Mouse (Mus musculus) T-helper 2 cell (primary cell): ENCODE data around the gene Wnt7b.

Experiments used
- in situ Hi-C: fragments of 300-600 bp; cut with MboI, MseI; formaldehyde crosslinking; loops from one replicate; pipeline ENCODE4 v1.15.1; 2025; ENCODE audit warnings: high pct_unique_total_duplicates

Wnt7b gene

DNA sequence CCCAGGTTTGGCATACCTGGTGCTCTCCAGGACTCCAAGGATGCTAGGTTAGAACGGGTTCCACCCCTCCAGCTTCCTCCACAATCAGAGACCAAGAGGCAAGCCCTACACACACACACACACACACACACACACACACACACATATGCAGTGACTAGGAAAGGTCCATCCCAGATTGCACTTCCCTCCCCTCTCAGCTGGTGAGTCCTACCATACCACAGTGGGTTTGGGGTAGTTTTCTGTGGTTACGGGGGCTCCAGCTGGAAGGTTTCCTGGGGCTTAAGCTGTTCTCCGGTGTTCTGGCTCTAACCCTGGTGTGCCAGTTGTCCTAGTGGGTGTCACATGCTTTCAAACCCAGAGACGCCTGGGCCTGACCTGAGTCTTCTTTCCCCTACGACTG, 8.2 kb downstream of the Wnt7b start:
- in situ Hi-C loops, result no loop called here

- in situ Hi-C loops, result no loop called here
Measured at GRCm38 (mm10) chr15:85572619-85573254, 9.5 kb downstream of the Wnt7b start.

- in situ Hi-C loops, result no loop called here
Measured at GRCm38 (mm10) chr15:85569995-85570734, 12.1 kb downstream of the Wnt7b start.

- in situ Hi-C loops, result no loop called here
Measured at GRCm38 (mm10) chr15:85569167-85569797, 13.0 kb downstream of the Wnt7b start.

DNA sequence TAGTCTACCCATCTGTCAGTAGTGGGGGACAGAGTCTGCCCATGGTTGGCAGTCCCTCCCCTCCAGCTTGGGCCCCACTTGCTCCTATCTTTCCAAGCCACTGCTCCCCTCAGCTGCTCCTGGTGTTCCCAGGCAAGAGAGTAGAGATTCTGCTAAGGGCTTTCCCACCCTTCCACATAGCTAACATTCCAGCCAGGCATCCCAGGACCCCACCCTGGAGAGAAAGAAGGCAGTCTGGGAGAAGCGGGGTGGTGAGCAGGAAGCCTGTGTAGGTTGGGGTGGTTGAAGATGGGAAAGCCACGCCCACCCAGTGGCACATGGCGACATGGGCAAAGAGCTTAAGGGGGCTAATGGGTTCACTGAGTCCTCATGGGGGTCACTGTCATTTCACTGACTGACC, 13.9 kb downstream of the Wnt7b start:
- in situ Hi-C loops, result no loop called here

GRCm38 (mm10) chr15:85564966-85565365, 17.3 kb downstream of the Wnt7b start:
- in situ Hi-C loops, result no loop called here

GRCm38 (mm10) chr15:85564034-85564769, 18.1 kb downstream of the Wnt7b start:
- in situ Hi-C loops, result no loop called here

DNA sequence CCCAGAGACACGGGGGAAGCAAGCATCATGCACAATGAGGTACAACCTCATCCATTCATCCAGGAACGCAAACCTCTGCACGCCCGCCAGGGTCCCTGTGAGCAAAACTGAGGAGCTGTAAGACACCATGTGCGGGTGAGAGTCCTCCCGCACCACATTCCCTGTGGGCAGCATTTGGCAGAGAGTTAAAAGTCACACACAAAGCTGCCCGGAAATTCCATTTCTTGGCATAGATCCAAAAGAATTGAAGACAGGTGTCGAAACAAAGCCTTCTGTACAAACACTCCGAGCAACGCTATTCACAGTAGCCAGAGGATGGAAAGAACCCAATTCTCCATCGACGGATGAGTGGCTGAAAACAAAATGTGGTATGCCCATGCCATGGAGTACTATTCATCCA, 20.3 kb downstream of the Wnt7b start:
- in situ Hi-C loops, result no loop called here

DNA sequence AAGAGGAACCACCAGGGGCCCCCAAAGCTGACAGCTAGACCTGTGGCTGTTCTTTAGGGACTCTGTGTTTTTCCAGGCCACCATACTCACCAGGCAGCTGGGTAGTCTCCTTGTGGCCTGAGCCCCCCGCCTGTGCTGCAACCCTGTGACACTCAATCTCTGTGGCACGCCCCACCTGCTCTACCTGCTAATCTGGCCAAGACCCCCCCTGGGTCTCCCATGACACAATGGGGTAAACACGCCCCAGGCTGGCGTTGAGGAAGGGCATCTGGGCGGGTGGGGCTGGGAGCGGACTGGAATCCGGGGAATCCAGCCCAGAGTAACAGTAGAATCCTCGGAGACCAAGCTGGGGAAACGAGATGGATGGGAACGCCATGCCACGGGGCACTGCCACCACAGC, 21.4 kb downstream of the Wnt7b start:
- in situ Hi-C loops, result no loop called here

- in situ Hi-C loops, result no loop called here
Measured at GRCm38 (mm10) chr15:85558840-85559540, 23.3 kb downstream of the Wnt7b start.

GRCm38 (mm10) chr15:85555799-85556198, 26.5 kb downstream of the Wnt7b start:
- in situ Hi-C loops, result no loop called here

GRCm38 (mm10) chr15:85553421-85553820, 28.9 kb downstream of the Wnt7b start:
- in situ Hi-C loops, result no loop called here

DNA sequence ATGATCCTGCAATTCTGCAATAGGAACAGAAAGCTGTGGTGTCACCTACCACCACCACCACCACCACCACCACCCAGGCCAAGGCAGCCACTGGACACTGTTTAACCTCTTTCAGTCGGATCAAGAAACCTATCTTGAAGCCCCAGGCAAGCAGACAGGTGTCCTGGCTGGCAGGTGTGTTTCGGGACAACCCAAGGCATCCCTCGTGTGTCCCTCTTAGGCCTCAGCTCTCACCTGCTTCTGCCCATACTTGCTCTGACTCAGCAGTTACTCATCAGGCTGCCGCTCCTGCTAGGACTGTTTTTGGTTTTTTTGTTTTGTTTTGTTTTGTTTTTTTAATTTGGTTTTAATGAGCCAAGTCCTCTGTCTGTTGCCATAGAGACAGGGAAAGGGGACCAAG, 35.8 kb downstream of the Wnt7b start:
- in situ Hi-C loops, result no loop called here

DNA sequence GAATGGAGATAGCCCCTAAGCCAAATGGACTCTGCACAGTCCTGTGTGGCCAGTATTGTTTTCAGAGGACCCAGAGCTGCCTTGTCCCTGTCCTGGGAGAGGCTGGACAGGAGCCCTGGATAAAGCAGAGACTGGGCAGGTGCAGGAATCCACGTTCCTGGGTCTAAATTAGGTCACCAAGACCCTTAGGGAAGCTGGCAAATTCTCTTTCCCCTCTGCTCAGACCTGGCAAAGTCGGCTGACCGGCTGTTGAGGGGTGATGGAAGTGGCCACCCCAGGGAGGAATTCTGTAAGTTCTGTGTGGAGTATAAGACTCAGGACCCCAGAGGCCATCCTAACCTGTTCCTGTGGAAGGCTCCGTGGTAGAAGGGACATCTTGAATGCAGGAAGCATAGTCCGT, 36.9 kb downstream of the Wnt7b start:
- in situ Hi-C loops, result no loop called here

DNA sequence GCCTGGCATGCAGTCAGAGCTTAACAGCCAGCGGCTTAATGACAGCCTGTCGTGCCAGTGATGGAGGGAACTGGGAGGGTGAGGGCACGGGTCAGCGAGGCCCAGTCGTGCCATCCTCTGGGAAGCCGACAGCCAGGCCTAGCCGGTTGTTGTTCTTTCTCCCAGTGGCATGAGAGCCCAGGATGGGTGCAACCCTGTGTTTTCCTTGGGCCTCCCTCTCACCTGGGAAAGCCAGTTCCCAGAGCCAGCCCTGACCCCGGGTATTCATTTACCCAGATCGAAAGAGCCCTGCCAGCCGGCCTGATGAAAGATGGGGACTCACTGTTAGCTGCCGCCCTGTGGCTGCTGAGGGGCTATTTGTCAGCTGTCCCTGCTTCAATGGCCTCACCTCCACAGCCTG, 44.1 kb downstream of the Wnt7b start:
- in situ Hi-C loops, result no loop called here

- in situ Hi-C loops, result no loop called here
Measured at GRCm38 (mm10) chr15:85537151-85537550, 45.1 kb downstream of the Wnt7b start.

DNA sequence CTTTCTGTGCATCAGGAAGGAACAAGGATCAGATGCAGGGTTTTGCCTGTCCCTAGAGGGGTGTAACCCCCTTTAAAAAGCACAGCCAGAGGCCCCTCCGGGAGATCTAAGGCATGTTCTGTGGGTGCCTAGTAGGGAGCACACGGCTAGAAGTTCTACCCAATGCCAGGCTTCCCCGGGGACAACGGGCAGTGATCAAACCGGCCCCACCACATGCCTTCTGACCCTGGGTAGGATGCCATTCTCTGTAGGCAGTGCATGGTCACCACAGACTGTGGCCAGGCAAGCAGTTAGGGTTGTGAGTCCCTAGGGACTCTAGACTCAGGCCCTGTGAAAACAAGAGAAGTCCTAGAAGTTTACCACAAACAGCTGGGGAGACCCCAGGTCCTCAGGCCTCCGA, 47.6 kb downstream of the Wnt7b start:
- in situ Hi-C loops, result no loop called here

GRCm38 (mm10) chr15:85534215-85534614, 48.1 kb downstream of the Wnt7b start:
- in situ Hi-C loops, result no loop called here

GRCm38 (mm10) chr15:85532063-85532462, 50.2 kb downstream of the Wnt7b start:
- in situ Hi-C loops, result no loop called here

- in situ Hi-C loops, result no loop called here
Measured at GRCm38 (mm10) chr15:85529911-85530310, 52.4 kb downstream of the Wnt7b start.

DNA sequence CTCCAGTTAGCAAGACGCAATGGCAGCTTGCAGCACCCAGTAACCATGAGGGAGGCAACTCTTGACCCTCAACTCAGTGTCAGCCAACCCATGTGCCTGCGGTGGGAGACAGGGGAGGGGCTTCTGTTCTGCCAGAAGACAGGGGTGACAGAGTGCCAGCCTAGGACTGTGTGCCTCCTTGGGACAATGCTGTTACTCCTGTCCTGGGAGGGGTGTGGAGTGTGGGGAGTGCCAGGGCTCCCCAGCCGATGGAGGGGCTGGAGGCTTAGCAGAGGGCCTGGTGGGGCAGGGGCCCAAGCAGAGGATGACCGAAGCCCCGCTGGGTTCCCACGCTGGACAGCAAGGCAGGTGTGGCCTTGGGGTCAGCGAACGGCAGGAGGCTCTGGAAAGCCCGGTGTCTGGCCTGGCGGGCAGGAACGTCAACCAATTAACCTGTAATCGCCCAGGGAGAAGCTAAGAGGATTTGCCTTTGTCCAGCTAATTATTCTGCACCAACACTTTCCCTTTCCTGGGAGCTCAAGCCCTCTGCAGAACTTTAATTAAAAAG, 57.8 kb downstream of the Wnt7b start:
- in situ Hi-C loops, result no loop called here
